Mouse (Mus musculus): ENCODE data around the gene Kndc1.

Kndc1 gene

GRCm38 (mm10) chr7:139905261-139905660, 10.8 kb downstream of the Kndc1 start:
- DNase-seq (ENCODE audit: low read depth, low spot score): no peak

- DNase-seq (ENCODE audit: low read depth, low spot score): peak; percentile 82
These were observed 11.2 kb downstream of the Kndc1 start for GRCm38 (mm10) chr7:139905661-139906060.

- DNase-seq (ENCODE audit: low read depth, low spot score): no peak
These were observed 13.7 kb downstream of the Kndc1 start for GRCm38 (mm10) chr7:139908176-139908575.

GRCm38 (mm10) chr7:139909469-139909868, 15.0 kb downstream of the Kndc1 start:
- no peak for DNase-seq (ENCODE audit: low read depth, low spot score)

GRCm38 (mm10) chr7:139910204-139910835, 15.8 kb downstream of the Kndc1 start:
- DNase-seq (ENCODE audit: low read depth, low spot score): no peak

GRCm38 (mm10) chr7:139914141-139915047, 19.9 kb downstream of the Kndc1 start:
- peak; percentile 58 for DNase-seq (ENCODE audit: low read depth, low spot score)

- DNase-seq (ENCODE audit: low read depth, low spot score): peak; percentile 26
These were observed 21.3 kb downstream of the Kndc1 start for GRCm38 (mm10) chr7:139915646-139916257.

- DNase-seq (ENCODE audit: low read depth, low spot score): peak; percentile 55
These were observed 21.8 kb downstream of the Kndc1 start for GRCm38 (mm10) chr7:139916345-139916744.

- DNase-seq (ENCODE audit: low read depth, low spot score): no peak
These were observed 23.8 kb downstream of the Kndc1 start for GRCm38 (mm10) chr7:139918262-139918661.

GRCm38 (mm10) chr7:139930732-139931131, 36.2 kb downstream of the Kndc1 start:
- peak; percentile 72 for DNase-seq (ENCODE audit: low read depth, low spot score)

GRCm38 (mm10) chr7:139936705-139937104, 42.2 kb downstream of the Kndc1 start:
- no peak for DNase-seq (ENCODE audit: low read depth, low spot score)

- no peak for DNase-seq (ENCODE audit: low read depth, low spot score)
These were observed 42.6 kb downstream of the Kndc1 start for GRCm38 (mm10) chr7:139937138-139937537.

- no peak for DNase-seq (ENCODE audit: low read depth, low spot score)
These were observed 43.3 kb downstream of the Kndc1 start for GRCm38 (mm10) chr7:139937810-139938209.

GRCm38 (mm10) chr7:139940476-139941209, 46.1 kb downstream of the Kndc1 start:
- no peak for DNase-seq (ENCODE audit: low read depth, low spot score)

- peak; percentile 73 for DNase-seq (ENCODE audit: low read depth, low spot score)
These were observed 49.3 kb downstream of the Kndc1 start, which contains the start of gene Utf1 for GRCm38 (mm10) chr7:139943674-139944281. TSS of gene Utf1 (plus strand) at chr7:139943789.

GRCm38 (mm10) chr7:139944291-139945240, 50.1 kb downstream of the Kndc1 start:
- DNase-seq (ENCODE audit: low read depth, low spot score): peak; percentile 57

- DNase-seq (ENCODE audit: low read depth, low spot score): no peak
These were observed 51.0 kb downstream of the Kndc1 start for GRCm38 (mm10) chr7:139945516-139945915.

- no peak for DNase-seq (ENCODE audit: low read depth, low spot score)
These were observed 51.5 kb downstream of the Kndc1 start for GRCm38 (mm10) chr7:139946032-139946431.

GRCm38 (mm10) chr7:139949893-139950282, 55.4 kb downstream of the Kndc1 start:
- DNase-seq (ENCODE audit: low read depth, low spot score): peak; percentile 78
